Mouse (Mus musculus): Measurements from ENCODE around the gene Trhr2.

DNA sequence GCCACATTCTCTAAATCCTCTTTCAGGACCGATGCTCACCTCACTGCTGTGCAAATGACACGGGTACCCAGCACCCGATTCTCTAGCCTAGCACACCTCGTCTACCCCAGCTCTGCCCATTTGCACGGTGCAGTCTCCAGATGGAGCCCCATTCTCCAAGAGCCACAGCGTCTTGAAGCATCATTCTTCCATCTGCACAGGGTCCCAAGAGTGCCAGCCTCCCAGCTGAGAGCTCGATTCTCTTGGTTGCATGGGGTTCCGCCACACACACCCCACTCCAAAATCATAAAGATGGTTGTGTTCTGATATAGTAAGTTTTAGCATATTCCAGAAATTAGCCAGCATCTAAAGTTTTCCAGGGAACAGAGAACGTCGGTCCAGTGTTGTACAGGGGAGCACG, 17.2 kb downstream of the Trhr2 start:
- TF ChIP-seq CTCF (IDR thresholded peaks at IDR 0.05; ENCODE audit: borderline replicate concordance, extremely low read depth, insufficient read depth, insufficient read length) (no peak), POLR2A (IDR thresholded peaks at IDR 0.05; ENCODE audit: borderline replicate concordance, extremely low read depth, insufficient read depth, insufficient read length, poor library complexity, severe bottlenecking) (no peak)
